Mouse (Mus musculus): ENCODE measurements around the gene Gm37240. TPM values are rescaled to one million over a fixed set of nuclear protein-coding genes. Genes with fewer than 3 reads are reported as not detected.

Gm37240 gene
- polyA plus RNA-seq, 1 experiment from 2014 or later, result 0.52 TPM

GRCm38 (mm10) chr3:85398483-85398835, 488.9 kb downstream of the Gm37240 start:
- 100% methylated on average over 1 of the region's 1 CpGs for WGBS
- H3K27me3 ChIP-seq (ENCODE audit: control insufficient read depth, insufficient read depth, low read length), result no peaks in the 10 kb centered on the region
- H3K4me3 ChIP-seq (ENCODE audit: low read depth, low read length), result no peak overlapping the region
- H3K36me3 ChIP-seq (ENCODE audit: control insufficient read depth, insufficient read depth, low read length), result no peaks in the 10 kb centered on the region
- no peak overlapping the region for H3K4me2 ChIP-seq (replicated peaks; ENCODE audit: low read depth, low read length)
- H3K27ac ChIP-seq (ENCODE audit: low read depth, low read length), result no peak overlapping the region
- ATAC-seq (ENCODE audit: low FRiP score) (no peak), DNase-seq (ENCODE audit: low spot score) (no peak)
- no peak overlapping the region for H3K9ac ChIP-seq (ENCODE audit: low read depth, low read length)
- H3K9me3 ChIP-seq (ENCODE audit: control insufficient read depth, low read length), result no peaks in the 10 kb centered on the region
- H3K4me1 ChIP-seq (replicated peaks; ENCODE audit: control insufficient read depth, insufficient read depth, low read length), result no peaks in the 10 kb centered on the region

- Histone ChIP-seq H3K4me1 (replicated peaks; ENCODE audit: control insufficient read depth, insufficient read depth, low read length) (no peaks in the 10 kb centered on the region), H3K4me2 (replicated peaks; ENCODE audit: low read depth, low read length) (no peak overlapping the region), H3K27me3 (ENCODE audit: control insufficient read depth, insufficient read depth, low read length) (no peaks in the 10 kb centered on the region), H3K9me3 (ENCODE audit: control insufficient read depth, low read length) (no peaks in the 10 kb centered on the region), H3K4me3 (ENCODE audit: low read depth, low read length) (no peak overlapping the region), H3K27ac (ENCODE audit: low read depth, low read length) (no peak overlapping the region), H3K36me3 (ENCODE audit: control insufficient read depth, insufficient read depth, low read length) (no peaks in the 10 kb centered on the region), H3K9ac (ENCODE audit: low read depth, low read length) (no peak overlapping the region)
- no peak for ATAC-seq (ENCODE audit: low FRiP score)
- no peak for DNase-seq (ENCODE audit: low spot score)
Observed at GRCm38 (mm10) chr3:85397816-85398482, 489.4 kb downstream of the Gm37240 start.

- Histone ChIP-seq H3K27me3 (ENCODE audit: control insufficient read depth, insufficient read depth, low read length) (no peaks in the 10 kb centered on the region), H3K36me3 (ENCODE audit: control insufficient read depth, insufficient read depth, low read length) (no peaks in the 10 kb centered on the region), H3K9me3 (ENCODE audit: control insufficient read depth, low read length) (no peaks in the 10 kb centered on the region), H3K9ac (ENCODE audit: low read depth, low read length) (no peak overlapping the region), H3K4me3 (ENCODE audit: low read depth, low read length) (no peak overlapping the region), H3K4me2 (replicated peaks; ENCODE audit: low read depth, low read length) (no peak overlapping the region), H3K27ac (ENCODE audit: low read depth, low read length) (no peak overlapping the region), H3K4me1 (replicated peaks; ENCODE audit: control insufficient read depth, insufficient read depth, low read length) (no peaks in the 10 kb centered on the region)
- ATAC-seq (ENCODE audit: low FRiP score), result no peak
- WGBS, result 93% methylated on average over 3 of the region's 3 CpGs
- no peak for DNase-seq (ENCODE audit: low spot score)
Observed at GRCm38 (mm10) chr3:85393395-85393794, 493.9 kb downstream of the Gm37240 start.

DNA sequence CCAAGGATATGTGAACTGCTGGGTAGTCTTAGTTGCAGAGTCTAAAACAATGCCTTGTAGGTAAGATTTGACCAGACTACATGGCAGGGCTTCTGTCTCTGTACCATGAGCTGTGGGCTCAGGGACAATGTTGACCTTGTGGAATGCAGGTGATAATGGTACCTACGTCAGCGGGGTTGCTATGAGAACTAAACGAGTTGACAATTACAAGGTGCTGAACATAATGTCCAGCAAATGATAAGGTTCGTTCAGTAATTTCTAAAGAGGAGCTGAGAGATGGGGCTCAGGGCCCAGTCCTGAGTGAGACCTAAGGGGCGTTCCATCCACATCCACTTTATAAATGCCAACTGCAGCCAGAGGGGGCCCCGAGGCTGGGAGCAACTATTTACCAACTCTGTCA, 495.6 kb downstream of the Gm37240 start:
- no peak for DNase-seq (ENCODE audit: low spot score)
- H3K4me1 ChIP-seq (replicated peaks; ENCODE audit: control insufficient read depth, insufficient read depth, low read length), result no peaks in the 10 kb centered on the region
- WGBS, result 85% methylated on average over 6 of the region's 6 CpGs

GRCm38 (mm10) chr3:85391111-85391510, 496.2 kb downstream of the Gm37240 start:
- Histone ChIP-seq H3K4me2 (replicated peaks; ENCODE audit: low read depth, low read length) (no peak overlapping the region), H3K27me3 (ENCODE audit: control insufficient read depth, insufficient read depth, low read length) (no peaks in the 10 kb centered on the region), H3K4me1 (replicated peaks; ENCODE audit: control insufficient read depth, insufficient read depth, low read length) (no peaks in the 10 kb centered on the region), H3K36me3 (ENCODE audit: control insufficient read depth, insufficient read depth, low read length) (no peaks in the 10 kb centered on the region), H3K9ac (ENCODE audit: low read depth, low read length) (no peak overlapping the region), H3K9me3 (ENCODE audit: control insufficient read depth, low read length) (no peaks in the 10 kb centered on the region), H3K27ac (ENCODE audit: low read depth, low read length) (no peak overlapping the region), H3K4me3 (ENCODE audit: low read depth, low read length) (no peak overlapping the region)
- DNase-seq (ENCODE audit: low spot score) (no peak), ATAC-seq (ENCODE audit: low FRiP score) (no peak)
- WGBS, result 58% methylated on average over 2 of the region's 2 CpGs

More for the DNA sequence above, 495.6 kb downstream of the Gm37240 start:
- ATAC-seq (ENCODE audit: low FRiP score), result no peak
- Histone ChIP-seq H3K9ac (ENCODE audit: low read depth, low read length) (no peak overlapping the region), H3K4me2 (replicated peaks; ENCODE audit: low read depth, low read length) (no peak overlapping the region), H3K9me3 (ENCODE audit: control insufficient read depth, low read length) (no peaks in the 10 kb centered on the region), H3K36me3 (ENCODE audit: control insufficient read depth, insufficient read depth, low read length) (no peaks in the 10 kb centered on the region), H3K4me3 (ENCODE audit: low read depth, low read length) (no peak overlapping the region), H3K27me3 (ENCODE audit: control insufficient read depth, insufficient read depth, low read length) (no peaks in the 10 kb centered on the region), H3K27ac (ENCODE audit: low read depth, low read length) (no peak overlapping the region)

- ATAC-seq (ENCODE audit: low FRiP score) (no peak), DNase-seq (ENCODE audit: low spot score) (no peak)
- H3K4me3 ChIP-seq (ENCODE audit: low read depth, low read length), result no peak overlapping the region
- no peak overlapping the region for H3K4me2 ChIP-seq (replicated peaks; ENCODE audit: low read depth, low read length)
- H3K36me3 ChIP-seq (ENCODE audit: control insufficient read depth, insufficient read depth, low read length), result no peaks in the 10 kb centered on the region
- H3K9ac ChIP-seq (ENCODE audit: low read depth, low read length), result no peak overlapping the region
- no peaks in the 10 kb centered on the region for H3K27me3 ChIP-seq (ENCODE audit: control insufficient read depth, insufficient read depth, low read length)
- no peak overlapping the region for H3K27ac ChIP-seq (ENCODE audit: low read depth, low read length)
- no peaks in the 10 kb centered on the region for H3K4me1 ChIP-seq (replicated peaks; ENCODE audit: control insufficient read depth, insufficient read depth, low read length)
- H3K9me3 ChIP-seq (ENCODE audit: control insufficient read depth, low read length), result no peaks in the 10 kb centered on the region
Observed at GRCm38 (mm10) chr3:85385371-85385770, 501.9 kb downstream of the Gm37240 start.

DNA sequence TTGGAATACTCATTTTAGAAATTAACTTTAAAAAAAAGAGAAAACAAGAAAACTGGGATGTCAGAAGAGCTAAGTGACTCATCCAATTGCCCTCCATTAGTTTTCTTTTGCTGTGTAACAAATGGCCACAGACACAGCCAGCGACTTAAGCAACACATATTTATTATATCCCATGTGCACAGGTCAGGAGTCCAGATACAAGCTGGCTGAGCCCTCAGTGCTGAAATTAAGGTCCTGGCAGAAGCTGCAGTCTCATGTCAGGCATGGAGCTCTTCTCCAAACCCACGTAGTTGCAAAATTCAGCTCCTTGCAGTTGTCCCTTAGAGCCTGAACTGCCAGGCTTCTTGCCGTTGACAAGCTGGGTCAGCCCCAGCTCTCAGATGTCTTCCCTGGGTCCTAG, 504.0 kb downstream of the Gm37240 start:
- DNase-seq (ENCODE audit: low spot score), result no peak
- WGBS, result 92% methylated on average over 3 of the region's 3 CpGs
- ATAC-seq (ENCODE audit: low FRiP score), result no peak
- no peaks in the 10 kb centered on the region for H3K4me1 ChIP-seq (replicated peaks; ENCODE audit: control insufficient read depth, insufficient read depth, low read length)
- H3K36me3 ChIP-seq (ENCODE audit: control insufficient read depth, insufficient read depth, low read length), result no peaks in the 10 kb centered on the region
- no peaks in the 10 kb centered on the region for H3K27me3 ChIP-seq (ENCODE audit: control insufficient read depth, insufficient read depth, low read length)
- no peak overlapping the region for H3K27ac ChIP-seq (ENCODE audit: low read depth, low read length)
- no peaks in the 10 kb centered on the region for H3K9me3 ChIP-seq (ENCODE audit: control insufficient read depth, low read length)
- H3K4me3 ChIP-seq (ENCODE audit: low read depth, low read length), result no peak overlapping the region
- H3K4me2 ChIP-seq (replicated peaks; ENCODE audit: low read depth, low read length), result no peak overlapping the region
- no peak overlapping the region for H3K9ac ChIP-seq (ENCODE audit: low read depth, low read length)

DNA sequence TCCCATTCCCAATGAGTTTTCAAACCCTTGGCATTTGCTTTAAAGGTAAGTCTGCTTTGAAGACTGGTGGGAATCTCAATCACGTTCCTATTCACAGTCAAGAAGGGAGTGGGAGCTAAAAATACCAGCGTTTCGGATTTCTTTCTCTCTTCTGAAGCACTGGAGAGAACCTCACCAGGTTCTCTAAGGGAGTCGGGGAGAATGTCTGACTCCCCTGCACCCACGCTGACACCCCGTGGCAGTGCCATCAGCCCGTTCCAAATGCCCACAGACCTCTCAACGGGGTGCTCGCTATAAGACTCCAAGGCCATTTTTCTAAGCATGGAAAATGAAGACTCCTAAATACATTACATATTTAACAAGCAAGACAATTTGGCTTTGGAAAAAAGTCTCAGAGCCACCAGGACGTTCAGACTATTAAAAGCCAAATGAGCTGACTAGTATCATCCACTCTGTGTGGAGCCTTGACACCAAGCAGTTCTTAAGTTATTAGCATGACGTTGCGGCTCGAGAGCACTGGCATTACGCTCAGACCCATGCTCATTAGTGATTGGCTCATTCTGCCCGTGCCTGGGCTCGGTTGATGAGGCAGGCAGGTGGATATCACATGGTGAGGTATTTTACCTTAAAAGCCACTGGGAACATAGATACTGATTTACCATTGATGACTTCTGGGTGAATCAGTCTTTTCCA, 508.5 kb downstream of the Gm37240 start:
- WGBS, result 71% methylated on average over 16 of the region's 16 CpGs
- Histone ChIP-seq H3K9me3 (ENCODE audit: control insufficient read depth, low read length) (no peaks in the 10 kb centered on the region), H3K9ac (ENCODE audit: low read depth, low read length) (no peak overlapping the region), H3K36me3 (ENCODE audit: control insufficient read depth, insufficient read depth, low read length) (no peaks in the 10 kb centered on the region), H3K4me2 (replicated peaks; ENCODE audit: low read depth, low read length) (no peak overlapping the region), H3K27ac (ENCODE audit: low read depth, low read length) (no peak overlapping the region), H3K27me3 (ENCODE audit: control insufficient read depth, insufficient read depth, low read length) (no peaks in the 10 kb centered on the region), H3K4me3 (ENCODE audit: low read depth, low read length) (no peak overlapping the region), H3K4me1 (replicated peaks; ENCODE audit: control insufficient read depth, insufficient read depth, low read length) (no peaks in the 10 kb centered on the region)
- no peak for DNase-seq (ENCODE audit: low spot score)
- ATAC-seq (ENCODE audit: low FRiP score), result no peak

All from hindbrain, embryonic 11.5 days (tissue).